Mouse (Mus musculus) gastrocnemius, postnatal 25 days (tissue): Measurements from ENCODE around the gene Abca3. TPM values are rescaled to one million over a fixed set of nuclear protein-coding genes. Genes with fewer than 3 reads are reported as not detected.
"Not testable (repeated sequence)": the region's sequence is repeated elsewhere in the genome, so short reads cannot be mapped to it uniquely, and the experiment has no call there.

Source experiments
- DNase-seq: peaks from one replicate; pipeline ENCODE4 v3.0.0; 2022
- microRNA-seq, 2 experiments: library from miRNA; unstranded; fragments of <30 nt; microRNA quantifications; one replicate each; pipeline ENCODE4 v1.2.0; 2021; ENCODE audit warnings: borderline replicate concordance in 2 of 2
- total RNA-seq, 2 experiments: library from RNA; stranded (reverse); gene quantifications; 1 replicate in 1 of 2; 2 replicates in 1 of 2; pipeline ENCODE4 v1.2.3; 2021

Abca3 gene
- total RNA-seq, 2 experiments from 2014 or later = 6.7 to 7.3 TPM

DNA sequence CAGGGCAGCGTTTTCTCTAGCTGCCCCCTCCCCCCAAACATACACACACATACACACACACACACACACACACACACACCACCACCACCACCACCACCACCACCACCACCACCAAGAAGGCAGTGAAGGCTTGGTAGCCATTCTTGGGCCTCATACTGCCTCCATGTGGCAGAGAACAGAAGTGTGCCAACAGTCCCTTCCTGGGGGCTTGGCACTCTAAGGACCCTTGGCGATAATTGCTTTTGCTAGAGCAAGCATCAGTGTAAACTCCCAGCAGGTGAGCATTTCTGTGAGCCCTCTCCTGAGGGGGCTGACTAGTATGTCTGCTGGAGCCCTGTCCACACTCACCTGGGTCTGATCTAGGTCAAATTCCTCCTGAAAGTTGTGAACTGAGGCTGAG is 89.4 kb downstream of the Abca3 start:
- DNase-seq = no peak

DNA sequence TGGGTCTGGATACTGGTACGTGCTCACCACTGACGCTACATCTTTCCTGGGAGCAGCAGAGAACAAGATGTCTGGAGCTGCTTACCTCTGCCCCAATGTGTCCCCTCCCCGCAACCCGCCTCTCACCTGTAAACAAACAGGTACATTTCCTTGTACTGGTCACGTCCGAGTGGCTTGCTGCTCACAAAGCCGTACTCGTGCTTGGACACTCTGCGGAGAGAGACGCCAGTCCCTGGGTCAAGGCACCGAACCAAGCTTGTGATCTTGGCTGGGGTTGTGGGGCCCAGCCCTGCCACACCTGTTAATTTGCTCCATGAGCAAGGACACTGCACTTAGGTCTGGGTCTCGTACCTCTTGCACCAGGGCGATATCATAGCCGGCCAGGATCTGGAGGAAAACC is 90.4 kb downstream of the Abca3 start:
- no peak for DNase-seq

DNA sequence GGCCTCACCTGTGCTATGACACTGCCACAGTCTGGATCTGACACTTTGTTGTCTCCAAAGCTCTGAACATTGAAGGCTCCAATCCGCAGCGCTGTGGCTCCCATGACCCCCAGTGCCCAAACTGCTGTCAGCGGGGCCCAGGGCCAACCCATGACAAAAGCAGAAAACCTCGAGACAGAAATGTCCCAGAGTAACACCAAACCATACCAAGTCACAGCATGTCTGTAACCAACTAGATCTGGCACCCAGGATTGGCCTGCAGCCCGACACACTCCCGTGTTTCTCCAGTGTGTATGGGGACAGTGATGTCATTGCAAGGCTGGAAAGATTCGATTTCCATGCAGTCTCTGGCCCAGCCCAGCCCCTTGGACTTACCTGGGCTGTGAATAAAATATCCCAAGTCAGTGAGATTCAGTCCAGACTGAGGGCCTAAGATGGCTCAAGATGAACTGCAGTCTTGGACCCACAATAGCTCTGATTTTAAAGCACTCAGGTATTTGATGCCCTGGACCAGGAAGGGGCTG is 90.9 kb downstream of the Abca3 start, which contains the start of gene Dnase1l2:
Gene Dnase1l2, minus strand, starts transcription at position 474 of the 524 bp plus-strand sequence.
- DNase-seq = no peak

DNA sequence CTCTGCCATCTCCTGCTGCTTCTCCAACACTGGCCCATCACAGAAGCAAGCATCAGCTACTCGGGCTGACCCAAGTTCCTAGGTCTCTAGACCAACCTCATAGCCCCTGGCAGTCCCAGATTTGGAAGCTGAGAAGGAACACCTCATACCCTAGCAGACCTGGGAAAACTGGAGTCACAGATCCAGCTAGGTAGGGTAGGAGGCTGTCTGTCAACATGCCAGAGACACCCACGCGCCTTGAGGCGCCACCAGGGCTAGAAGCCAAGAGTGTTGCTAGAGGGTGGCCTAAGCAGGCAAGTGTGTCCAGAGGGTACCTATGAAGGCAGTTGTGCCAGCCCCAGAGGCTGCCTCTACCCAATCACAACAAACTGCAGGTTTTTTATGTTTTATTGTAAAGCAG is 91.7 kb downstream of the Abca3 start:
- no peak for DNase-seq

DNA sequence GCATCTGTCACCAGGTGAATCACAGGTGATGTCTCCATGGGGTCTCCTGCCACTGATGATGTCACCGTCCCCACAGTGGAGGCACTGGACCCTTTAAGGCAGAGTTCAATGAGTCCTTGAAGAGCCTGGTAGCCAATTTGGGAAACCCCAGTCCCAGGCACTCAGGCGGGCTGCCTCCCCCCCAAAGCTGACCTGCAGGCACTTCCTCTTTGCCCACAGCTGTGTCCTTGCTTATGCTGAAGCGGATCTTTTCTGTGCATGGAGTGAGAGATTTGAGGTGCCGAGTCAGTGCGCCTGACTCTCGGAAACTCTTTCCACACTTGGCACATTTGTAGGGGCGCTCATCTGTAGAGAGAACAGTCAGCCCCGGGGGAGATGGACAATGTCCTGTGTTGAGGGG is 94.8 kb downstream of the Abca3 start:
- no peak for DNase-seq

DNA sequence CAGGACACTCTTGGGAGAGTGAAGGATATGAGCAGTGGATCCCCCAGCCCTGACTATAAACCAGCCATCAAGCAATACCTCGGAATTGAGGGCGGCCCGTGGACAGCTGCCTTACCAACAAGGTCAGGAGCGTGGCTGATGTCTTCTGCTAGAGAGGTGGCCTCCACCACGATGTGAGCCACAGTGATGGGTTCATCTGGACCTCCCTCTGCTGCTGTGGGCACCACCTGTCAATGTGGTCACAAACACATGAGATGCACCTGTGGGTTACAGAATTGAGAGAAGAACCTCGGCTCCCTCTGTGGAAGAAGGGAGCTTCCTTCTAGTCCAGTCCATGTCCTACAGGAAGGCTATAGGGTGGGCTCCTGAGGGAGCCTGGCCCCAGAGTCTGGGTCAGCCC is 97.8 kb downstream of the Abca3 start:
- no peak for DNase-seq

DNA sequence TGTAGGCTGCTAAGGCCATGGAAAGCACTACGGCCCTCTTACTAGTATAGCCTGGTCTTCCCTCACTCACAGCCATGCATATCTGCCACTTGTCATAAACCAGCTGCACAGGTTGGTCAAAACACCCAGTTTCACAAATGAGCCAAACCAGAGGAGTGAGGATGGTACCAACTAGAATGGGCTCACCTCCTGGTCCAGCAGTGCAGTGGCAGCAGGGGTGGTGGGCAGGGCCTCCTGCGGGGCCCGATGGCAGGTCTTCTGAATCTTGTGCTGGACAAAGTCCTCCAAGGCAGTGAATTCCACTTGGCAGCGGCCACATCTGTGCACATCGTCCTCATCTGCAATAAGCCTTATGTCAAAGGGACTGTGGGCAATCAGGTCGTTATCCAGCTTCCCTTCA is 99.5 kb downstream of the Abca3 start:
- no peak for DNase-seq

DNA sequence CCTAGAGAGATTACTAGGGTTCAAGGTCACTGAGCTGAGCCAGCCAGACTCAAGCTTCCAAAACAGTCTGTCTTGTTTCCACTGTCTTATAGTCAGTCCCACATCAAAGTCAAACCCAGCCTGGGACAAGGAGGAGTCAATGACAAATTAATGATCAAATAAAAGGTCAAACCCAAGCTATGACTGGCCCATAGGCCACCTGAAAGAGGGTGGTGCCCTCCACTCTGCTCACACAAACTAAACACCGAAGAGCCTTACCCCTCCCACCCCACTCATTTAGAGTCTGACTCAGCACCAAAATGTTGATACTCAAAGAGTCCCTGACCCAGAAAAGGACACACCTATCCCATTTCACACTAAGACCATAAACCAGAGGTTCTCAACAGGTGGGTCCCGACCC is 101.6 kb downstream of the Abca3 start:
- DNase-seq = no peak

DNA sequence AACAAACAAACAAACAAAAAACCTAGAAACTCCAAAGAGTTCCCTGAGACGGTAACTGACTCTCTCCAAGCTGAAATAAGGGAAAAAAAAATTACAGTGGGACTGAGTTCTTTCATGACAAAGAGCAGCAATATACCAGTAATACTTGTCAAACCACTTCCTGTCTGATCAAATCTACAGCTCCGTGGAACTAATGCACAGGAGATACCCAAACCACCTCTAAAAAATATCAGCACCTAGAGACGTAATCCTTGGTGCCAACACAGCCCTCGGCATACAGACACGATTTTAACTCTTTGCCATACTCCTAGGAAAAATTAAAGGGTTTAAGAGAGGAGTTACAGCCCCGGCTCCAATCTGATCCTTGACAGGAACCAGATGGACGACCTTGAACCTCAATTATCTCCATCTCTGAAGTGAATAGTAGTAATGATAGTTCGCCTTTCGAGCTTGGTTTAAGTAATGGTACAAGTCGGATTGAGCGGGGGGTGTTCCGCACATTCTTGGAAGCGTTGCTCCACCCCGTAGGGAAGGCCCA is 102.5 kb downstream of the Abca3 start:
- no peak for DNase-seq

DNA sequence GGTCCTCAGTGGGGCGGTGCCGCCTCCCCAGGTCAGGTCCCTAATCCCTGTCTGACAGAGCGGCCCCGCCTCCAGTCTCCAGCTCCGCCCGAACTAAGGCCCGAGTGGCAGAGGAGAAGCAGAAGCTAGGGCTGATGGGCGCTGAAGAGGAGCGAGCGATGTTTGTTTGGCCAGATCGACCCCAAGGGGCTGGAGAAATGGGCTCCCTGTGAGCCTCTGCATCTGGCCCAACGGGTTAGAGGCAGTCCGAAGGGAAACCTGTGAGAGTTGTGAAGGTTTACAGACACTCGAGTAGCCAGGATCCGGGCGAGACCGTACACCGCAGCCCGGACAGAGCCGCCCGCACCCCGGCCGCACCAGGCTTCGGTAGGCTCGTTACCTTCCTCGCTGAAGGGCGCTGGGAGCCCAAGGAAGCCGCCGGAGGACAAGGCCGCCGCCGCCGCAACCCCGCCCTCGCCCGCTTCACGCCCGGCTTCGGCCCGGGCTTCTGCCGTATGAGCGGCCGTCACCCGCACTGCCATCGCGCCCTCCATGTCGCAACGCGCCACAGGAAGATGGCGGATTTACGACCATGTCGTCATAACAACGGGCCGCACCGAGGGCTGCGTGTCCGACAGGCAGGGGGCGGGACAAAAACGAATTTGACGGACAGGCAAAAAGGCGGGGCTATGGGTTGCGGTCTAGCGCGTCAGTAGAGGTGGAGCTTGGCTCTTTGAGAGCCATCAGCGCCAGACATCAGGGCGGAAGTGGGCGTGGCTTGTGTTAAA is 103.2 kb downstream of the Abca3 start:
- DNase-seq = peak; percentile 99

DNA sequence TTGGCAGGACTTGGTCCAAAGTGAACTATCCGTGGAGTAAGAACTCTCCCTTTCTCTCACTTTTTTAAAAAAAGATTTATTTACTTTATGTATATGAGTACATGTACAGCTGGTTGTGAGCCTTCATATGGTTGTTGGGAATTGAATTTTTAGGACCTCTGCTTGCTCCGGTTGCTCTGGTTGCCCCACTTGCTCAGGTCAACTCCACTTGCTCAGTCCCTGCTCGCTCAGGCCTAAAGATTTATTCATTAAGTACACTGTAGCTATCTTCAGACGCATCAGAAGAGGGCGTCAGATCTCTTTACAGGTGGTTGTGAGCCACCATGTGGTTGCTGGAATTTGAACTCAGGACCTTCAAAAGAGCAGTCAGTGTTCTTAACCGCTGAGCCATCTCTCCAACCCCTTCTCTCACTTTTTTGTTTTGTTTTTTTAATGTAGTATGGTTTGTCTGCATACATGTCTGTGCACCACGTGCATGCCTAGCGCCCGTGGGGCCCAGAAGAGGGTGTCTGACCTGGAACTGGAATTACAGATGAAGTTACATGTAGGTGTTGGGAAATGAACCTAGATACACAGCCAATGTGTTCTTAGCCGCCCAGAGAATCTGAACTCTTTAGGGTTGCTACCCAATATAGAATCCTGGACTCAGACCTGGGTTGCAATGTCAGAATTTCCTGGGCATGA is 103.9 kb downstream of the Abca3 start:
- not testable (repeated sequence) for DNase-seq

Small RNAs within 50 kb of the gene (microRNA-seq; reads per million reads assigned to microRNA genes)
- gene Gm24427 = 0 reads per million in 2 experiments

Other genes with a start within 250 kb of the Abca3 start
- 10 to 100 TPM; 35.2 to 38.6 TPM for gene Pdpk1, start 201.0 kb upstream of the Abca3 start, total RNA-seq
- gene Amdhd2, start 188.2 kb upstream of the Abca3 start, total RNA-seq = 1 to 10 TPM; 8.7 to 9.8 TPM
- gene Atp6v0c, start 182.2 kb upstream of the Abca3 start, total RNA-seq = 100 to 1,000 TPM; 145 to 159 TPM
- gene Tbc1d24, start 146.4 kb upstream of the Abca3 start, total RNA-seq = 1 to 10 TPM; 4.1 to 4.6 TPM
- gene Ntn3, start 142.4 kb upstream of the Abca3 start, total RNA-seq = under 1 TPM; 0.35 to 0.56 TPM
- gene Tedc2, start 131.1 kb upstream of the Abca3 start, total RNA-seq = 1 to 10 TPM; 1.4 to 1.9 TPM
- 1 to 10 TPM in 1 of 2 experiments, under 1 TPM in 1; 0.61 to 1.1 TPM for gene Ccnf, start 100.5 kb upstream of the Abca3 start, total RNA-seq
- gene Abca17, start 882 bp upstream of the Abca3 start, total RNA-seq = not detected
- gene Rnps1, start 62.6 kb downstream of the Abca3 start, total RNA-seq = 10 to 100 TPM; 47.3 to 50.6 TPM
- 100 to 1,000 TPM; 134 to 161 TPM for gene Eci1, start 74.7 kb downstream of the Abca3 start, total RNA-seq
- gene Dnase1l2, start 91.2 kb downstream of the Abca3 start, total RNA-seq = 1 to 10 TPM; 1.0 to 1.5 TPM
- 10 to 100 TPM in 1 of 2 experiments, 1 to 10 TPM in 1; 9.4 to 10.2 TPM for gene E4f1, start 118.4 kb downstream of the Abca3 start, total RNA-seq
- gene Pgp, start 118.4 kb downstream of the Abca3 start, total RNA-seq = 10 to 100 TPM; 50.8 to 55.0 TPM
- not detected for gene Bricd5, start 121.9 kb downstream of the Abca3 start, total RNA-seq
- gene Mlst8, start 127.1 kb downstream of the Abca3 start, total RNA-seq = 10 to 100 TPM; 10.5 to 11.7 TPM
- gene Caskin1, start 136.7 kb downstream of the Abca3 start, total RNA-seq = under 1 TPM; 0.10 to 0.11 TPM
- gene Traf7, start 176.0 kb downstream of the Abca3 start, total RNA-seq = 10 to 100 TPM; 33.2 to 36.7 TPM
- under 1 TPM in 1 of 2 experiments, not detected in 1; 0.23 TPM for gene Rab26, start 182.3 kb downstream of the Abca3 start, total RNA-seq
- 10 to 100 TPM; 20.2 to 21.1 TPM for gene Pkd1, start 197.9 kb downstream of the Abca3 start, total RNA-seq